Mouse (Mus musculus) liver, embryonic 16.5 days (tissue): Measurements from ENCODE around the gene Mrps14. TPM values are rescaled to one million over a fixed set of nuclear protein-coding genes. Genes with fewer than 3 reads are reported as not detected.

Source experiments
- ATAC-seq: fragments of 200-750 bp; cut with Nextera tagmentation; 2 replicates; pipeline ENCODE4 v1.8.0; 2017; ENCODE audit warnings: low read depth, mild to moderate bottlenecking, moderate number of reproducible peaks, moderate library complexity
- H3K27ac ChIP-seq: fragments of 300-500 bp; sonication (generic); 2 replicates; pipeline ENCODE4 v1.5.1; 2014; ENCODE audit warnings: mild to moderate bottlenecking, low read length
- H3K27me3 ChIP-seq: fragments of 300-500 bp; sonication (generic); 2 replicates; pipeline ENCODE4 v1.6.1; 2014; ENCODE audit warnings: low read depth, low read length, mixed read lengths; ENCODE audit not compliant: control insufficient read depth, insufficient read depth
- H3K36me3 ChIP-seq: fragments of 300-500 bp; sonication (generic); 2 replicates; pipeline ENCODE4 v1.6.1; 2014; ENCODE audit warnings: mild to moderate bottlenecking; ENCODE audit not compliant: control insufficient read depth, insufficient read depth
- H3K4me1 ChIP-seq: fragments of 300-500 bp; sonication (generic); 2 replicates; pipeline ENCODE4 v1.6.1; 2014; ENCODE audit warnings: low read depth, low read length, mixed read lengths; ENCODE audit not compliant: control insufficient read depth
- H3K4me2 ChIP-seq: fragments of 300-500 bp; sonication (generic); 2 replicates; pipeline ENCODE4 v1.6.1; 2014; ENCODE audit warnings: low read depth, low read length, mixed read lengths
- H3K4me3 ChIP-seq: fragments of 300-500 bp; sonication (generic); 2 replicates; pipeline ENCODE4 v1.5.1; 2014; ENCODE audit warnings: low read depth, mild to moderate bottlenecking, low read length
- H3K9ac ChIP-seq: fragments of 300-500 bp; sonication (generic); 2 replicates; pipeline ENCODE4 v1.6.1; 2014; ENCODE audit warnings: low read depth, low read length
- H3K9me3 ChIP-seq: fragments of 300-500 bp; sonication (generic); replicated peaks from 2 replicates; pipeline ENCODE4 v1.6.1; 2016; ENCODE audit warnings: low read length; ENCODE audit not compliant: control insufficient read depth
- WGBS: fragments of 180-500 bp; shearing (Covaris S2); extraction: QIAGEN DNeasy Blood & Tissue Kit; methylation state at CpG from one replicate; pipeline ENCODE4 v1.1.7; 2014; ENCODE audit not compliant: insufficient replicate concordance; 5-methylcytosine and 5-hydroxymethylcytosine counted together
- polyA plus RNA-seq: library from polyadenylated mRNA; unstranded; fragments of >200 nt; fragmentation: Nextera tagmentation; extraction: Ambion mirVana; gene quantifications from 2 replicates; pipeline ENCODE4 v1.2.1, GENCODE M21; 2015

Mrps14 gene
- polyA plus RNA-seq, 1 experiment from 2014 or later: 152 TPM

DNA sequence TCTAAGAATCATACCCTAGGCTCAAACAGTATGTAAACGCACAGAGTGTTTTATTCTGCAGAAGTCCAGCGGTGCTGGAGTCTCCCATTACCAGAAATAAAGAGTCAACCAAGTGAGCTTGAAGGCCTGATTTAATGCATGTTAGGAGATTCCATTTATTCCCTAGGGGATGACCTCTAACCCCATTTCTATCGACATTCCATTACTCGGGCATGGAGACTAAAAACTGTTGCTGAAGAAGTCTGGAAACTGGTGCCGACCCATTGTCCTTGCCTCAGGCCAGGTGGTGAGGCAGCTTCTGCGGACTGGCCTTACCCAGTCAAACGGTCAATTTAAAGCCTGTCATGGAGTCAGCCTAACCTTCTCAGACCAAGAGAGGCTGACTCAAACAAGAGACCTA, 19.2 kb downstream of the Mrps14 start:
- Histone ChIP-seq H3K9ac (no peak overlapping the region), H3K4me1 (peaks cover 17% of the 10 kb centered on the region), H3K27ac (no peak overlapping the region), H3K36me3 (no peaks in the 10 kb centered on the region), H3K4me2 (peak overlapping the region; percentile 73), H3K4me3 (peak overlapping the region; percentile 82), H3K27me3 (no peaks in the 10 kb centered on the region), H3K9me3 (no peaks in the 10 kb centered on the region)
- no peak for ATAC-seq
- 85% methylated on average over 7 of the region's 7 CpGs for WGBS

DNA sequence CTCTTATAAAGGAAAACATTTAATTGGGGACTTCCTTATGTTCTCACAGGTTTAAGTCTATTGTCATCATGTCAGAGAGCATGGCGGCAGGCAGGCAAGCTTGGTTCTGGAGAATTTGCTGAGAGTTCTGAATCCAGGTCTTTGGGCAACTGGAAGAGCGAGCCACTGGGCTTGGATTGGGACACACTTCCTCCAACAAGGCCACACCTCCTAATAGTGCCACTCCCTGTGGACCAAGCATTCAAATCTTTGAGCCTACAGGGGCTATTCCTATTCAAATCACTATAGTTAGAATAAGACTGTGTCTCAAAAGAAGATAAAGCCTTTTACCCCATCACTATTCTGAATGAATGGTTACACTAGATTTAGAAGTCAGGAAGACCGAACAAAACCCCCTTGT, 22.9 kb downstream of the Mrps14 start:
- peaks cover 5% of the 10 kb centered on the region for H3K4me1 ChIP-seq
- no peaks in the 10 kb centered on the region for H3K36me3 ChIP-seq
- H3K4me2 ChIP-seq: no peak overlapping the region
- H3K27ac ChIP-seq: no peak overlapping the region
- 73% methylated on average over 3 of the region's 3 CpGs for WGBS
- H3K9ac ChIP-seq: no peak overlapping the region
- no peak overlapping the region for H3K4me3 ChIP-seq
- no peak for ATAC-seq
- no peaks in the 10 kb centered on the region for H3K27me3 ChIP-seq
- no peaks in the 10 kb centered on the region for H3K9me3 ChIP-seq

DNA sequence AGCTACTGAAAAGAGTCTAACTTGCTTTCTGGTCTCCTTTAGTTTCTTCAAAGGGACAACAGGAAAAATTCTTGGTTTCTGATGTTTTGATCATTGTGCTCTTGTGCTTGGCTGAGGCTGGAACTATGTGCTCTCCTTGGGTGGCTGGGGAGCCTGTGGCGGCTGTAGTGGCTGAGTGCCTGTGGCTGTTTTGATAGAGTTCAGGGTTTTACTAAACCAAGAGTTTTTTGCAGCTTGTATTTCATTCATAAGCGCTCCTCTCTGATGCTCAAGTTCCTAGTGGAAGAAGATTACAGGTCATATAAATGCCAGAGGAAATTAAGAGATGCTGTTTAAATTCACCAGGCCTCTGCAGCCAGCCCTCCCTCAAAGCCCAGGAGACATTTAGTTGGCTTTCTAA, 29.1 kb downstream of the Mrps14 start:
- Histone ChIP-seq H3K9ac (no peak overlapping the region), H3K36me3 (no peaks in the 10 kb centered on the region; the same call in 1 of the 2 replicates), H3K27me3 (no peaks in the 10 kb centered on the region), H3K4me2 (no peak overlapping the region), H3K4me3 (no peak overlapping the region), H3K4me1 (peaks cover 3% of the 10 kb centered on the region; the same call in 1 of the 2 replicates), H3K27ac (no peak overlapping the region), H3K9me3 (no peaks in the 10 kb centered on the region)
- ATAC-seq: no peak
- WGBS: 79% methylated on average over 2 of the region's 2 CpGs

DNA sequence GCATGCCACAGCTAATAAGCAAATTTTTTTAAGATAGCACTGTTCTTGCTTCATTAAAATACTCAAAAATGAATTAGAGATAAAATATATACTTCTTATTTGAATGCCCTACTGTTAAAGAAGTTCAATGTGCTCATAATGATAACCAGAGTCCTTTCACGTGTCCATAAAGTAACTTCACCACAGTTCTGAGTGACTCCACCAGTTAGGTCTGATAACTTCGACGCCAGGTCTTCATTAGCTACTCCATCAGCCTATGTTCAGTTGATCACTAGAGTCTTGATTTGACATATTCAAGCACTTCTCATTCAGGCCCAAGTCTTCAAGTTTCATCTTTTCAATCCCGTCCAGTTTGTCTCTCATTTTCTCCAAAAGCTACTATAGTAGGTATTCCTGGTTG, 32.2 kb downstream of the Mrps14 start:
- H3K9me3 ChIP-seq: no peaks in the 10 kb centered on the region
- no peak overlapping the region for H3K27ac ChIP-seq
- no peaks in the 10 kb centered on the region for H3K27me3 ChIP-seq
- no peak for ATAC-seq
- H3K4me3 ChIP-seq: no peak overlapping the region
- H3K36me3 ChIP-seq: no peaks in the 10 kb centered on the region; the same call in 1 of the 2 replicates
- WGBS: 56% methylated on average over 4 of the region's 4 CpGs
- H3K4me1 ChIP-seq: peaks cover 3% of the 10 kb centered on the region; the same call in 1 of the 2 replicates
- no peak overlapping the region for H3K9ac ChIP-seq
- no peak overlapping the region for H3K4me2 ChIP-seq

DNA sequence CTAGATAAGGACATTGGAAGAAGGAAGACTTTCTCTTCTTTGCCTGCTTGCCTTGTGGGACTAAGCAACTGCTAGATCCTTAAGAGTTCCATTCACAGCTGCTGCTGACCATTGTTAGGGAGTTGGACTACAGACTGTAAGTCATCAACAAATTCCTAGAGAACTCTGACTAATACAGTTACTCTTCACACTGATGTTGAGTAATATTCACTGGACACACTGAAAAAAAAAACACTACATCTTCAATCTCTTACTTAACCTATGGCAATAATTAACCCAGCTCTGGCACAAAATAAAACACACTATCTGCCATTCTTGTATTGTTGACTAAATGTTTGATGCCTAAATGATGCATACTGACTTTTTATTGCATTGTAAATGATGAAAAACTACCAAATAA, 32.8 kb downstream of the Mrps14 start:
- H3K4me1 ChIP-seq: peaks cover 3% of the 10 kb centered on the region; the same call in 1 of the 2 replicates
- no peaks in the 10 kb centered on the region for H3K9me3 ChIP-seq
- ATAC-seq: no peak
- H3K36me3 ChIP-seq: no peaks in the 10 kb centered on the region; the same call in 1 of the 2 replicates
- H3K27ac ChIP-seq: no peak overlapping the region
- H3K9ac ChIP-seq: no peak overlapping the region
- H3K4me3 ChIP-seq: no peak overlapping the region
- no peaks in the 10 kb centered on the region for H3K27me3 ChIP-seq
- H3K4me2 ChIP-seq: no peak overlapping the region

DNA sequence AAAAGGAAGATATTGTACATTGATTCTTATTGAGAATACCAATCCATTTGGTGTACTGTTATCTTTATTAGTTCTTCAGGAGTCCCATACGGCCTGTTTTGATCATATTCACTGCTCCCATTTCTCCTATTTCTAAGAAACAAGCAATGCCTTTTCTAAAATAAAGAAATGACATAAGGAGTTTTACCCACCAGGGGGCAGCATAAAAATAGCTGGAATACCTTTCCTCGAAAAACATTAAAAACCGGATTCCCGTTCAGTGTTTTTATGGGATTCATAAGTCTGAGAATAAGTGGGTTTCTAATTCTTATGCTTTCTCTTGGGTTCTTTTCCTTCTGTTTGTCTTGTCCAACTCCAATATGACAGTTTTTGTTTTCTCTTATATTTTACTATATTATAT, 36.0 kb downstream of the Mrps14 start:
- ATAC-seq: no peak
- Histone ChIP-seq H3K4me1 (peaks cover 3% of the 10 kb centered on the region; the same call in 1 of the 2 replicates), H3K27ac (no peak overlapping the region), H3K4me2 (no peak overlapping the region), H3K27me3 (no peaks in the 10 kb centered on the region), H3K9me3 (no peaks in the 10 kb centered on the region), H3K4me3 (no peak overlapping the region), H3K9ac (no peak overlapping the region), H3K36me3 (no peaks in the 10 kb centered on the region)
- 50% methylated on average over 4 of the region's 4 CpGs for WGBS

DNA sequence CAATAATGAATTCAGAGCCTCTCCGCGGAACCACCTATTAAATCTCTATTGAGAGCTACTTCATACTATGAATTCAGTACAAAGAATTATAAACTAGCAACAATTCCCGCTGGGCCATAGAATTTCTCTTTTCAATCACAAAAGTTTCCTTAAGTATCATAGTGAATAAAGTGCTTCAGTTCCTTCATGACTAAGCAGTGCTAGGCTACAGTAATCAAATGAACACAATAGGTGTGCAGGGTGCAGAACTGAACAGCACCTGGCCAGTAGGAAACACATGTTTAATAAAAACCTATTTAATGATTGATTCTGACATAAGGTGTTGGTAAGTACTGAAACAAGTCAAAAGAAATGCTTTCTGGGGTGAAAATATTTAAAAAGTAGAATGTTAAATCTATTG, 37.1 kb downstream of the Mrps14 start:
- H3K4me2 ChIP-seq: no peak overlapping the region
- no peaks in the 10 kb centered on the region for H3K36me3 ChIP-seq
- no peak overlapping the region for H3K9ac ChIP-seq
- H3K4me1 ChIP-seq: peaks cover 3% of the 10 kb centered on the region; the same call in 1 of the 2 replicates
- no peak overlapping the region for H3K4me3 ChIP-seq
- no peak overlapping the region for H3K27ac ChIP-seq
- no peaks in the 10 kb centered on the region for H3K27me3 ChIP-seq
- WGBS: 90% methylated on average over 3 of the region's 3 CpGs
- no peak for ATAC-seq
- H3K9me3 ChIP-seq: no peaks in the 10 kb centered on the region

DNA sequence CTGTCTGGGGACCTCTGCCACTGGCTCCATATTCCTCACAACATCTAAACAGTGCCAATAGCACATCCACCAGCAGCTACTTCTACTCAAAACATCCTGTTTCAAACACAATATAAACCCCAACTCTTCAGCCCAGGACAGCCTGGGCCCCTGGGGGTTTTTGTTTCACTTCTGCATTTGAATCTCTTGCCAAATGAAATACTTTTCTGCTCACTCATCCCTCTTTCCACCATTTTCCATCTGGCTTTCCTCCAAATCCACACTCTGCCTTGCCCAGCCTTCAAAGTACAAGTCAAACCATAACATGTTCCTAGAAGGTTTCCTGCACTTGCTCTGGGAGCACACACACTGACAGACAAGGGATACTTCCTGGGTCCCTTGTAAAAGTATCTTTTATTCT, 38.9 kb downstream of the Mrps14 start:
- Histone ChIP-seq H3K27me3 (no peaks in the 10 kb centered on the region), H3K9me3 (no peaks in the 10 kb centered on the region), H3K4me3 (no peak overlapping the region), H3K9ac (no peak overlapping the region), H3K36me3 (no peaks in the 10 kb centered on the region), H3K27ac (no peak overlapping the region), H3K4me2 (no peak overlapping the region), H3K4me1 (no peaks in the 10 kb centered on the region)
- 0 out of 2 replicates have a peak, but pooled peaks have one; percentile 19 for ATAC-seq

DNA sequence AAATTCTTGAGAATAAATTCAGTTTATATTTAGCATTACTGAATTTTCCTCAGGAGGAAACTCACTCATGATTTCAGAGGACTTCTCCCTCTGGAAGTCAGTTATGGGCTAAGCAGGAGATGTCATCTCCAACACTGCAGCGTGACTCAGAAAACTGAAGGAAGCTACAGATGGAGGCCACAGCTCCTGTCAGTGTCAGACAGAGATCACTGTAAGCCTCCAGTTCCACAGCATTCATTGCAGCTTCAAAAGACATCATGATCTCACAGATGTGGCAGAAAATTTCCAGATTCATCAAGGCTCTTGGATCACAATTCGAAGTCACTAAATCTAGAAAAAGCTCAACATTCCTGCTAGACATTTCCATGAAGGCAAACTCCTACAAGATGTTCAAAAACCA, 43.0 kb downstream of the Mrps14 start:
- Histone ChIP-seq H3K27ac (no peak overlapping the region), H3K4me2 (no peak overlapping the region), H3K4me3 (no peak overlapping the region), H3K36me3 (no peaks in the 10 kb centered on the region), H3K9me3 (no peaks in the 10 kb centered on the region), H3K27me3 (no peaks in the 10 kb centered on the region), H3K9ac (no peak overlapping the region), H3K4me1 (no peaks in the 10 kb centered on the region)
- ATAC-seq: no peak
- WGBS: 90% methylated on average over 2 of the region's 2 CpGs
